Mouse (Mus musculus): ENCODE data around the gene Tmem208. TPM values are rescaled to one million over a fixed set of nuclear protein-coding genes. Genes with fewer than 3 reads are reported as not detected.

The Tmem208 gene
- total RNA-seq, 1 experiment from 2014 or later = 42.8 TPM

DNA sequence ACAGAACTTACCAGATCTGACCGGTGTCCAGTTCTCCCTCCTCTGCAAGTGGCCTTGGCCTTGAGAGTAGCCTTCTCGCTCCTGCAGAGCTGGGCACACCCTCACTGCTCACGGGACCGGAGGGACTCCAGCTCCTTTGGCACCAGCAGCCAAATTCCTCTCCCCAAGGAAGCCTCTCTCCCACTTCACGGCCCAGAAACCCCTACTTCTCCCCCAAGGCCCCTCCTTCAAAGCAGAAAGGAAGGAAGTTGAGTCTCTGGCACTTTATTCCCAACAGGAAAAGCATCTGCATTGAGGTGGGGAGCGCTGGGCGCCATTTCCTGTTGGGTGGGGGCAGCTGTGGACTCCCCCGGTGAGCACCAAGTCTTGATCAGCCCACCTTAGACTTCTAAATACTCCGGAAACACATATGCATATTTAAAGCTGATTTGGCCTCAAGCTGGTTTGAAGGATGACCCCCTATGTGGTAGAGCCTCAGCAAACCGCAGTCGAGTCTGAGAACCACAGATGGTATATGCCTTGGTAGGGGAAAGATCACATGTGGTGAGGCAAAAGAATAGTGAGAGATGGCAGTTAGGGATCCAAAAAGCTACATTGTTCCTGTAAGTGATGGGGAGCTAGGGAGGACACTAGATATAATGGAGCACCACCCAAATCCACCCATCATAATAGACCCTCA lies 30.1 kb upstream of the Tmem208 start, which contains the start of gene Exoc3l:
TSS of gene Exoc3l (minus strand) at position 207 of the 679 bp plus-strand sequence.
- no peak for ATAC-seq (replicated peaks; ENCODE audit: insufficient number of reproducible peaks, low FRiP score, low TSS enrichment, poor library complexity, severe bottlenecking)

DNA sequence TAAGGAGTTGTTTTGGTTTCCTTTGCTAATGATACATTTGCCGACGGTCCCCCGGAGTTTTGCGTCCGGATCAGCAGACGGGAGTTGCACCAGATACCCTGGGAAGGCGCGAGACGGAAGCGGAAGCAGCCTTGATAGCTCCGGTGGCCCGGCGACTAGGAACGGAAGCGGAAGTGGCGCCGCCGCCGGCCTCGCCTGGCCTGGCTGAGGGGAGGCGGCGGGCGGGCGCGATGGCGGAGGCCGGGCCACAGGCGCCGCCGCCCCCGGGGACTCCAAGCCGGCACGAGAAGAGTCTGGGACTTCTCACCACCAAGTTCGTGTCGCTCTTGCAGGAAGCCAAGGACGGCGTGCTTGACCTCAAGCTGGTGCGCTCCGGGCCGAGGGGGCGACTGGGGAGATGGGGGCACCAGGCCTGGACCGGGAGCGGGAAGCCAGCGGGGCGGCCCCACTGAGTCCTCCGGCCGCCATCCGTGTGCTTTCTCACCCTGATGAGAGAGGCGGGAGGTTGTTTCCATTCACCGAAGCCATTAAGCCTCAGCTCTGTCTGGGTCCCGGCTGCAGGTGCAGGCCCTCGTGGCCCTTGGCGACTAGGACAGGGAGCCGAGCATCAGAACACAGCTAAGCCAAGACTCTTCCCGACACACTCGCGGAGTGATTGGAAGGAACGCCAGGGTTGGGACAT lies 28.5 kb upstream of the Tmem208 start, which contains the start of gene E2f4:
TSS of gene E2f4 (plus strand) at position 153 of the 682 bp plus-strand sequence.
- ATAC-seq (replicated peaks; ENCODE audit: insufficient number of reproducible peaks, low FRiP score, low TSS enrichment, poor library complexity, severe bottlenecking) = peak; percentile 87

DNA sequence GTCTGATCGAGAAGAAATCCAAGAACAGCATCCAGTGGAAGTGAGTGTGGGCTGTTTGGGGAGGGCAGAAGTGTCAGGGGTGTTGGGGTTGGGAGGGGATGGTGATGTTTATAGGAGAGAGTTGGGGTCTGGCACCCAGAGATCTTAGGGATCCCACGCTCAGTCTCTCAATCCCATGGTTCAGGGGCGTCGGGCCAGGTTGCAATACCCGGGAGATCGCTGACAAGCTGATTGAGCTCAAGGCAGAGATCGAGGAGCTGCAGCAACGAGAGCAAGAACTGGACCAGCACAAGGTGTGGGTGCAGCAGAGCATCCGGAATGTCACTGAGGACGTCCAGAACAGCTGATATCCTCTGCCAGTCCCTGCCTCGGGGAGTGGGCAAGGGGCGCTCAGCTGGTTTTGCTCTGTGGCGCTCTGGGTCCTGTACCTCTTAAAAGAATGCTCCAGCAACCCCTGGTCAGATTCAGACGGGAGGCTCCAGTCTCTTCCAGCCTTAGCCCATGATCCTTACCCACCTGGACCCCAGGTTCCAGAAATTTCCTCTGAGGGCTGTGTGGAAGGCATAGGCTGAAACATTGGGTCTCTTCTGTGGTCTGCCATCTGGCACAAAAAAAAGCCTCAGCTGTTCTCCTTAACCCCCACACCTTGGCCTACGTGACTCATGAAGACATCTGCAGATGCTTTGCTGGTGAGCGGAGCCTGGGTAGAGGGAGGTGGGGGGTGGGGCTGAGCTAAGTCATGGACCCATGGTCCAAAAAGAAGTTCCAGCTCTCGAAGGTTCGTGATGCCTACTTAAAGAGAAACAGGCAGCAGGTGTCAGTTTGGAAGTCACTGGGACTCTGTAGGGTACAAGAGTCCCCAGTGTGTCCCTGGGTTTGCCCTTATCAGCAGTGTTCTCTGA lies 27.6 kb upstream of the Tmem208 start:
- no peak for ATAC-seq (replicated peaks; ENCODE audit: insufficient number of reproducible peaks, low FRiP score, low TSS enrichment, poor library complexity, severe bottlenecking)

DNA sequence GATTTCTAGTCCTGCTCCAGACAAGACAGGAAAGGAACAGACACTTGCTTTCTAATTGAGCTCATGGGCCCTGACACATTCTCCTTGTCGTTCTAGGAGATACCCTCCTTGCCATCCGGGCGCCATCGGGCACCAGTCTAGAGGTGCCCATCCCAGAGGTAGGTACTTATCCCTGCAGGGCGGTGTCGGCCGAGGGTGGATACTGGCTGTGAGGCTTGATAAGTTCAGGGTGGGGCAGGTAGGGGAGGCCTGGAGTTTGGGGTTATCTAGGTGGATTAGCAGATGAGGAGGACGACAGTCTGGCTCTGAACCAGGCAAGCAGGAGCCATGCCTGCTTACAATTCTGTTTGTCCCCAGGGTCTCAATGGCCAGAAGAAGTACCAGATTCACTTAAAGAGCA lies 26.2 kb upstream of the Tmem208 start:
- no peak for ATAC-seq (replicated peaks; ENCODE audit: insufficient number of reproducible peaks, low FRiP score, low TSS enrichment, poor library complexity, severe bottlenecking)

DNA sequence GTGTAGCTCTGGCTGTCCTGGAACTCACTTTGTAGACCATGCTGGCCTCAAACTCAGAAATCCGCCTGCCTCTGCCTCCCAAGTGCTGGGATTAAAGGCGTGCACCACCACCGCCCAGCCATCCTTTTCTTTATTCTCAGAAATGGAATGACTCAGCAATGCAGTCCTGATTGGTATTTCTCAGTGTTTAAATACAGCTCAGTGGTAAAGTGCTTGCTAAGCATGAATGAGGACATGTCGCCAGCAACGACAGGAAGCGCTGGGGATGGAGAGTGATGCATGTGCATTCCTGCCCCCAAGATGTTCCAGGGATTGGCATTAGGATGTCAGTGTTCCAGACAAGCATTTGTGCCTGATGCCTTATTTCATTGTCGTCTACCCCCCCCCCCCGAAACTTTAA lies 22.8 kb upstream of the Tmem208 start:
- no peak for ATAC-seq (replicated peaks; ENCODE audit: insufficient number of reproducible peaks, low FRiP score, low TSS enrichment, poor library complexity, severe bottlenecking)

DNA sequence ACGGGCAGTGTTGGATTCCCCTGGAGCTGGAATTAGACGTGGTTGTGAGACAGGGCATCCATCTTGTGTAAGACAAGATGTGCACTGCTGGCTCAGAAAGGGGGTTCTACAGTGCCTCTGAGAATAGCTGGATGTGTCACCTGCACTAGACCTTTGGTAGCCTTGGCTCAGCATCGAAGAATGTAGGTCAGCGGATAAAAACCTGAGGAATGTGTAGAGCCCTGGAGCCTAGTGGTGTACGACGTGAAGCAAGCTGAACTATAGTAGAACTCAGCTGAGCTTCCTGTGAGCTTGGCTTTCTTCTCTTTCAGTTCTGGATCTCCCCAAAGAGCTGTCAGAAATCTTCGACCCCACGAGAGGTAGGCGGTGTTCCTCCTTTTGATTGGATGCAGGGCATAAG lies 22.3 kb upstream of the Tmem208 start:
- ATAC-seq (replicated peaks; ENCODE audit: insufficient number of reproducible peaks, low FRiP score, low TSS enrichment, poor library complexity, severe bottlenecking) = no peak

DNA sequence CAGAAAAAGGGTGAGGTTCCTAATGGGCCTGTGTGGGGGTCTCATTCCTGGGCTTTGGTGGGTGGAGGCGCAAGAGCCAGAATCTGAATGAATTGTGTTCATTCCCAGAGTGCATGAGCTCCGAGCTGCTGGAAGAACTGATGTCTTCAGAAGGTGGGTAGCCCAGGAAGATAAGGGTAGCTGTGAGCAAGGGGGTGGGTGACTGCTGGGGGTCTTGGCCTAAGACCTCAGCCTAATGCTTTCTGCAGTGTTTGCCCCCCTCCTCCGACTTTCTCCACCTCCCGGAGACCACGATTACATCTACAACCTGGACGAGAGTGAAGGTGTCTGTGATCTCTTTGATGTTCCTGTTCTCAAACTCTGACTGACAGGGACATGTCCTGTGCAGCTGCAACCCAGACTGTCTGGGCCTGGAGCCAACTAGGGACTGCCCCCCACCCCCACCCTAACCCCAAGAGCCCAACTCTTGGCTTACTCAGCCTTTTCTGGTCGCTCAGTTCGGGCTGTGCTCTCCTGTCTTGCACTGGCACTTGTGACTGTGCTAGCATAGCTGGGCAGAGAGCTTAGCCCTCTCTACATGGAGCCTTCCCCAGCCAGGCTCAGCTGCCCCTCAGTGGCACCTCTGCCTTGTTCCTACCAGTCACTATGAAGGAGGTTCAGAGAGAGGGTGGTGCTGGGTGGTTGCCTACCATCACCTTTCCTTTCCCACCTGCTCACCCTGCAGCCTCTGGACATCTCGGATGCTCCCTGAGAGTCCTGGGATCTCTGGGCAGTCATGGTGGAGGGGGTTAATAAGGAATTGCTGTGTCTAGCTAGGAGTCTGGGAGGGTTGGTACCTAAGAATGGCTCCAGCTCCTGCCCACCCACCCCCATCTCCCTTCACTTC lies 21.6 kb upstream of the Tmem208 start:
- no peak for ATAC-seq (replicated peaks; ENCODE audit: insufficient number of reproducible peaks, low FRiP score, low TSS enrichment, poor library complexity, severe bottlenecking)

DNA sequence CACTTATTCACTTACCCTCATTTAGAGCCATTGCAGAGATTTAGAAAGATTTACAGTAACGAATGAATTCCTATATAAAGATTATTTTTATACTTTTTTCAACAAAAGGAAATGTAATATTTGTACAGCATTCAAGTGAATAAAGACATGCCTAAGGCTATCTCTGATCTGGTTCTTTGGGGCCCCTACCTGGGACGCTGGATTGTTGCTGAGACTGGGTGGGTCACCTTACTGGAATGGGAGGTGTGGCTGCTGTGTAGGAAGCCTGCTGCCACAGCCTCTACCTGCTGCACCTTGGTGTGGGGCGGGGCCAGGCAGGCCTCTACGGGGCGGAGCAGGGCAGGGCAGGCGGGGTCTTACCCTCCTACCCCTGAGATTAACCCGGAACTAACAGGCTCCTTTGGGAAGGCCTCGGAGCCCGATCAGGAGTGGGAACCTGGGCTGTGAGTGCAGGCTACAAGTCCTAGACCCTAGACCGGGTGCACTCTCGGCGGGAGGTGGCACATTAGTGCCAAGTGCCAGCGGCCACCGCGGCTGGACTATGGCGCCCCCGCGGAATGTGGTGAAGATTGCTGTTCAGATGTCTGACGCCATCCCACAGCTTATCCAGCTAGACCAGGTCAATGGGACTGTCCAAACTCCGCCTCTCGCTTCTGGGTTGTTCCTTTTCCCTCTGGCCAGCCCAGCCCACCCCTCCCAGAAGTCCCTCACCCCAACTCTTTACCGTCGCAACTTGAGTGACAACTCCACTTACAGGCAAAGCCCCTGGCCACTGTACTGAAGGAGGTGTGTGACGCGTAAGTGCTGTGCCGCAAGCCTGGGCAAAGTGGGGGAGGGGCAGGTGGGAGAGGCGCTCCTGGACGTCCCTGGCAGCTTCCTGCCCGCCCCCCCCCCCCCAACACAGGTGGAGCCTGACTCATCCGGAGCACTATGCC lies 20.7 kb upstream of the Tmem208 start, which contains the start of gene Elmo3:
TSS of gene Elmo3 (plus strand) at position 391 of the 935 bp plus-strand sequence.
- ATAC-seq (replicated peaks; ENCODE audit: insufficient number of reproducible peaks, low FRiP score, low TSS enrichment, poor library complexity, severe bottlenecking) = no peak

DNA sequence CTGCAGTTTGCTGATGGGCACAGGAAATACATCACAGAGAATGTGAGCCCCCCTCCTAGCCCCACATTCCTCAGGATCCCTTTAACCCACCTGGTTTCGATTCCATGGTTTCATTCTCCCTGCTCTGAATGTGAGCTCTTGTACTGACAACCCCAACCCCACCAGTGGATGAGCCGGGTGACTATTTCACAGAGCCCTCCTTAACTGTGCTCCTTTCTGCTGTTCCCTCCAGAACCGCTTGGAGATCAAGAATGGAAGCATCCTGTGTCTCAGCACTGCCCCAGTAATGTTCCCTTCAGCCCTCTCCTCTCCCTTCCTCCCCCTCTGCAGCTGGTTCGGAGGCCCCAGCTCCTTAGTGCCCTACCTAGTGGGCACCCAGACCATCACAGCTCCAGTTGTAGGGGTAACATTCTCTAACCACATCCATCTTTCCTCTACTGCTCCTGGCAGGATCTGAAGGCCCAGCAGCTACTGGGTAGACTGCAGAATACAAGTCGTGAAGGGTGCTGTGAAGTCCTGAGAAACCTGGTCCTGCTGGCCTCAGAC lies 19.9 kb upstream of the Tmem208 start:
- ATAC-seq (replicated peaks; ENCODE audit: insufficient number of reproducible peaks, low FRiP score, low TSS enrichment, poor library complexity, severe bottlenecking) = no peak

DNA sequence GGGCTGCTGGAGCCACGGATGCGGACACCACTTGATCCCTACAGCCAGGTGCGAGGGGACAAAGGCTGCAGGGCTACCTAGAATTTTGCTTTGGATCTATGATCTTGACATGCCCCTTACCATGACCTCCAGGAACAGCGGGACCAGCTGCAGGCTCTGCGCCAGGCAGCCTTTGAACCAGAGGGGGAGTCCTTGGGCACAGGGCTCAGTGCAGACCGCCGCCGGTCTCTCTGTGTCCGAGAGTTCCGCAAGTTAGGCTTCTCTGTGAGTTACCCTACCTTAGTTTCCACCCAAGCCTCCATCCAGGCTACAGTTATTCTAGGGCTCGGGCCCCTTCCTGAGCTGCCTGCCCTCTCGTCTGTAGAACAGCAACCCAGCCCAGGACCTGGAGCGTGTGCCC lies 18.5 kb upstream of the Tmem208 start:
- ATAC-seq (replicated peaks; ENCODE audit: insufficient number of reproducible peaks, low FRiP score, low TSS enrichment, poor library complexity, severe bottlenecking) = no peak

DNA sequence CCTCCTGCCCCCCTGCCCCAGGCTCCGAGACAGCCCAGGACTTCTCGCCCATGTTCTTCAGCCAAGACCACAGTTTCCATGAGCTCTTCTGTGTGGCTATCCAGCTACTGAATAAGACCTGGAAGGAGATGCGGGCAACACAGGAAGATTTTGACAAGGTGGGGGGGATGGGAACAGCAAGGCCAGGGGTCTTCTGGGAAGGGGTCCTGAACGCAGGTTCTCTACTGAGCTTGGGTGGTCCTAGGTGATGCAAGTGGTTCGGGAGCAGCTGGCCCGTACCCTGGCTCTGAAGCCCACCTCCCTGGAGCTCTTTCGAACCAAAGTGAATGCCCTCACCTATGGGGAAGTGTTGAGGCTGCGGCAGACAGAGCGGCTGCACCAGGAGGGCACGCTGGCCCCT lies 17.7 kb upstream of the Tmem208 start:
- no peak for ATAC-seq (replicated peaks; ENCODE audit: insufficient number of reproducible peaks, low FRiP score, low TSS enrichment, poor library complexity, severe bottlenecking)

DNA sequence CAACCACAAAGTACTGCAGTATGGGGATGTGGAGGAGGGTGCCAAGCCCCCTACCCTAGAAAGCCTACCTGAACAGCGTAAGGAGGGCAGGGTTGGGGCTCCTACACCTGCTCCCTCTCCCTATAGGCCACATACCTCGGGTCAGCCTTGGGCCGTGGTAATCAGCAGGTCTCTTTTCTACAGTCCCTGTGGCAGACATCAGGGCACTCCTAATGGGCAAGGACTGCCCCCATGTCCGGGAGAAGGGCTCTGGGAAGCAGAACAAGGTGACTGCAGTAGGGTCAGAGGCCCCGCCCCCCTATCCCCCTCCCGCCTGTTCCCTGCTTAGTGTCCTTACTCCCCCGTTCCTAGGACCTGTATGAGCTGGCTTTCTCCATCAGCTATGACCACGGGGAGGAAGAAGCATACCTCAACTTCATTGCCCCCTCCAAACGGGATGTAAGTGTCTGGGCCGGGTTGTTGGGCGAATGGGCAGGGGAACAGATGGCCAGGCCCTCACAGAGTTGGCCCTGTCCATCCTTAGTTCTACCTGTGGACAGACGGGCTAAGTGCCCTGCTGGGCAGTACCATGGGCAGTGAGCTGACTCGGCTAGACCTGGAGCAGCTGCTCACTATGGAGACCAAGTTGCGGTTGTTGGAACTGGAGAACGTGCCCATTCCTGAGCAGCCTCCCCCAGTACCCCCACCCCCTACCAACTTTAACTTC lies 16.9 kb upstream of the Tmem208 start:
- ATAC-seq (replicated peaks; ENCODE audit: insufficient number of reproducible peaks, low FRiP score, low TSS enrichment, poor library complexity, severe bottlenecking) = no peak

DNA sequence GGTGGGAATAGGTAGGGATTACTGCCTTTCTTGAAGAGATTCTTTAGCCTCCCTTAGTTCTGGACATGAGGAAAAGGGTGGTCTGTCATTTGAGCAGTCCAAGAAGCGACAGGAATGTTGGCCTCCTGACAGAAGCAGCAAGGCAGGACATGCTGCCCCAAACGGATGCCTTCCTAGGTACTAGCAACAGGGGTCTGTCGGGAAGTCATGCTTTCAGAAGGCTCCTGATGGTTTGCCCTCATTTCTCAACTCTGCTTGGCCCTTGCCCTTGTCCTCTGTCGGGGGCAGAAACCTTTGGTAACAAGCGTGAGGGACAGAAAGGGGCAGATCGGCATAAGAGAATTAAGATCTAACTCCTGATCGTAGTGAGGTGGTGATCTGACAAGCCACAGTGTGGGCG lies 16.0 kb upstream of the Tmem208 start:
- no peak for ATAC-seq (replicated peaks; ENCODE audit: insufficient number of reproducible peaks, low FRiP score, low TSS enrichment, poor library complexity, severe bottlenecking)

DNA sequence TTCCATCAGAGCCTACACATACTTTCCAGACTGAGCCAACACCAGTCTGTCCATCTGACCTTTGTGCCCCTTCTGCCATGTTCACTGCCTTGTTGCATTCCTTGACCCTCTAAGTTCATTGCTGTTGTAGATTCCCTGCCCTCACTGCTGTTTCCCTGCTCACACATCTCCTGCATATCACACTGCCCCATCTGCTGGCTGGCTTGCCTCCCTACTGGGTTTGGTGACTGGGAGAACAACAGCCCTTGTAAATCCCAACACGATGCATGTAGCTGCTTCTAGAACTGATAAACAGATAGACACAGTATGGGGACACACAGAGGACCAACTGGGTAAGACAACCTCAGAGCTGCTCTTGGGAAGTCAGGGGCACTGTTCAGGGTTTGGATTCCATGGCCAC lies 14.4 kb upstream of the Tmem208 start:
- ATAC-seq (replicated peaks; ENCODE audit: insufficient number of reproducible peaks, low FRiP score, low TSS enrichment, poor library complexity, severe bottlenecking) = no peak

DNA sequence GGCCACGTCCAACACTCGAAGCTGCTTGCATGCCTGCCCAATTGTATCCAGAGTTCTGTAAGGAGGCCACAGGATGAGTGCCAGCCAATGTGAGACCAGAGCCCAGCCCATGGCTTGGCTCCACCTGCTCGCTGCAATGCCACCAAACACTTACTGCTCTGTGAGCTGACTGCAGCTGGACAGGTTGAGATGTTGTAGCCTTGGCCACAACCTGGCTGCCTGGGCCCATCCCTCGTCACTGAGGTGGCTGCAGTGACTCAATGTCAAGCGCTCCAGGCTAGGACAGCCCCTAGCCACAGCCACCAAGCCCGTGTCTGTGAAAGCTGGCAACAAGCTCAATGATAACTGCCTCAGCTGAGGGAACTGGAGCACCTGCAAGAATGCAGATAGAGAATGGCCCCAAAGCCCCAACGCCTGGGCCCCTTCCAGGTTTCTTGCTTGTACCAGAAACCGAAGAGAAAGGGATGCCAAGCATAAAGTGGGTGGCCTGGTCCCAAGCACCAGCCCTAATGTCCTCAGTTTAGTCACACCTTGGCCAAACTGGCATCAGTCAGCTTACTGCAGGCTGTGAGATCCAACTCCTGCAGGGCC lies 13.2 kb upstream of the Tmem208 start:
- no peak for ATAC-seq (replicated peaks; ENCODE audit: insufficient number of reproducible peaks, low FRiP score, low TSS enrichment, poor library complexity, severe bottlenecking)
